7 mouse cellular contexts compared by ENCODE assay signal in genomic region chr17:56264020-56264419, GRCm38 (mm10). TPM values are rescaled to one million over a fixed set of nuclear protein-coding genes. Genes with fewer than 3 reads are reported as not detected.
DNase-seq lines count a peak whose midpoint lies in the region; TF ChIP-seq lines count a peak whose summit lies in the region.

No protein-coding gene starts in this region.

- WGBS in macrophage (ENCODE audit: missing documents): 43% methylated on average over 8 of the region's 8 CpGs

- peak; percentile 94 for DNase-seq in R1 (ENCODE audit: low read depth, low spot score)
- DNase-seq in cerebellum, adult 9-11 months: peak; percentile 76
- DNase-seq in gastrocnemius, adult 18-20 months (ENCODE audit: low spot score): peak; percentile 89
- peak; percentile 89 for DNase-seq in induced T-regulatory cell, adult 2 months (ENCODE audit: low read depth)
- peak; percentile 80 to 82 for DNase-seq in left cerebral cortex, adult 2 months (ENCODE audit: extremely low spot score in 1 of 2, low spot score in 2 of 2)
- peak; percentile 83 for DNase-seq in right cerebral cortex, postnatal 14 days

- H3K36me3 ChIP-seq in macrophage (ENCODE audit: inconsistent target): peaks cover 25% of the 10 kb centered on the region

- peaks cover 28% of the 10 kb centered on the region for H3K79me2 ChIP-seq in macrophage (ENCODE audit: inconsistent target)

- H3K4me3 ChIP-seq in left cerebral cortex, adult 2 months: no peak overlapping the region
- no peak overlapping the region for H3K4me3 ChIP-seq in macrophage (ENCODE audit: inconsistent target)

- TF ChIP-seq CTCF in left cerebral cortex, adult 2 months (IDR thresholded peaks at IDR 0.05): peak; percentile 79

- intact Hi-C loops in left cerebral cortex, adult 2 months (cut with DNase I): no loop called here

- H3K27ac ChIP-seq in left cerebral cortex, adult 2 months: no peak overlapping the region
- peak overlapping the region; percentile 95 for H3K27ac ChIP-seq in macrophage

RNA-seq across cellular contexts. Expression of gene Fem1a, which starts 7.4 kb away (rescaled TPM):
- 100 to 1,000 TPM; 157 to 172 TPM for total RNA-seq in gastrocnemius, adult 18-20 months (2021)
- total RNA-seq in left cerebral cortex, adult 2 months (2021): 10 to 100 TPM; 31.8 to 34.6 TPM
- total RNA-seq in macrophage (2018; cell fraction: chromatin; rRNA removed): 10 to 100 TPM in 9 of 26 experiments, 1 to 10 TPM in 17; 2.4 to 25.8 (median 7.7) TPM
- 10 to 100 TPM in 17 of 26 experiments, 1 to 10 TPM in 9; 4.7 to 16.4 (median 11.9) TPM for total RNA-seq in macrophage (2018; cell fraction: cytosol; rRNA removed)
- 10 to 100 TPM in 15 of 26 experiments, 1 to 10 TPM in 11; 5.5 to 23.2 (median 10.6) TPM for total RNA-seq in macrophage (2018; cell fraction: nucleus; rRNA removed)
- 6.6 to 13.3 TPM (median 10.2 TPM) in 3 replicates for polyA plus RNA-seq in macrophage (2018)

RNA-seq across cellular contexts. Expression of gene Ticam1, which starts 12.6 kb away (rescaled TPM):
- total RNA-seq in gastrocnemius, adult 18-20 months (2021): 1 to 10 TPM; 2.0 to 2.5 TPM
- total RNA-seq in left cerebral cortex, adult 2 months (2021): 1 to 10 TPM; 6.9 to 7.2 TPM
- total RNA-seq in macrophage (2018; cell fraction: chromatin; rRNA removed): 10 to 100 TPM; 20.0 to 66.0 (median 29.6) TPM
- total RNA-seq in macrophage (2018; cell fraction: cytosol; rRNA removed): 10 to 100 TPM; 29.2 to 68.9 (median 35.2) TPM
- total RNA-seq in macrophage (2018; cell fraction: nucleus; rRNA removed): 10 to 100 TPM; 18.9 to 54.1 (median 29.3) TPM
- polyA plus RNA-seq in macrophage (2018): 19.5 to 36.1 TPM (median 21.2 TPM) in 3 replicates

RNA-seq across cellular contexts. Expression of gene Plin3, which starts 28.7 kb away (rescaled TPM):
- 10 to 100 TPM; 32.4 to 50.3 TPM for total RNA-seq in gastrocnemius, adult 18-20 months (2021)
- 10 to 100 TPM in 1 of 2 experiments, 1 to 10 TPM in 1; 7.7 to 11.4 TPM for total RNA-seq in left cerebral cortex, adult 2 months (2021)
- total RNA-seq in macrophage (2018; cell fraction: chromatin; rRNA removed): 10 to 100 TPM in 18 of 26 experiments, 1 to 10 TPM in 8; 3.7 to 35.4 (median 12.4) TPM
- 10 to 100 TPM; 28.2 to 67.4 (median 39.0) TPM for total RNA-seq in macrophage (2018; cell fraction: cytosol; rRNA removed)
- total RNA-seq in macrophage (2018; cell fraction: nucleus; rRNA removed): 10 to 100 TPM; 10.8 to 40.1 (median 19.8) TPM
- 40.0 to 53.0 TPM (median 46.8 TPM) in 3 replicates for polyA plus RNA-seq in macrophage (2018)

RNA-seq across cellular contexts. Expression of gene Arrdc5, which starts 36.1 kb away (rescaled TPM):
- total RNA-seq in gastrocnemius, adult 18-20 months (2021): not detected
- not detected for total RNA-seq in left cerebral cortex, adult 2 months (2021)
- total RNA-seq in macrophage (2018; cell fraction: chromatin; rRNA removed): not detected
- not detected for total RNA-seq in macrophage (2018; cell fraction: cytosol; rRNA removed)
- not detected for total RNA-seq in macrophage (2018; cell fraction: nucleus; rRNA removed)
- polyA plus RNA-seq in macrophage (2018): not detected in 3 replicates

RNA-seq across cellular contexts. Expression of gene Uhrf1, which starts 39.1 kb away (rescaled TPM):
- total RNA-seq in gastrocnemius, adult 18-20 months (2021): under 1 TPM; 0.19 to 0.23 TPM
- total RNA-seq in left cerebral cortex, adult 2 months (2021): under 1 TPM; 0.70 to 0.91 TPM
- 10 to 100 TPM in 13 of 26 experiments, 1 to 10 TPM in 13; 2.4 to 31.3 (median 10.2) TPM for total RNA-seq in macrophage (2018; cell fraction: chromatin; rRNA removed)
- total RNA-seq in macrophage (2018; cell fraction: cytosol; rRNA removed): 1 to 10 TPM; 3.9 to 9.2 (median 5.9) TPM
- total RNA-seq in macrophage (2018; cell fraction: nucleus; rRNA removed): 10 to 100 TPM in 3 of 26 experiments, 1 to 10 TPM in 23; 3.7 to 97.3 (median 6.4) TPM
- 2.3 to 57.4 TPM (median 13.6 TPM) in 3 replicates for polyA plus RNA-seq in macrophage (2018)

Comparison
In these comparisons a context has a peak if more than half of its experiments do, and no peak if none do; other contexts are left out.
1. RNA of gene Fem1a, which starts 7.4 kb away (total RNA-seq): 157 to 172 TPM in gastrocnemius, adult 18-20 months; 31.8 to 34.6 TPM in left cerebral cortex, adult 2 months; every median in the first group is over 4 times any median in the second.
2. Peak in every context shown above with its lines, with median percentiles within 50 percentile points of each other: DNase-seq.